Mouse (Mus musculus): Measurements from ENCODE around the gene Gls2. TPM values are rescaled to one million over a fixed set of nuclear protein-coding genes. Genes with fewer than 3 reads are reported as not detected.

Gls2 gene
- polyA plus RNA-seq, 1 experiment: 77.7 TPM

- DNase-seq: peak; percentile 38 to 56
- H3K4me1 ChIP-seq (ENCODE audit: control insufficient read depth, insufficient read depth, low read length): peaks cover 5% of the 10 kb centered on the region; the same call in 1 of the 2 replicates
- no peak for TF ChIP-seq POLR2A (IDR thresholded peaks at IDR 0.05; ENCODE audit: borderline replicate concordance, insufficient read depth, low read length)
- no peak for TF ChIP-seq CTCF (IDR thresholded peaks at IDR 0.05; ENCODE audit: borderline replicate concordance, insufficient read depth, low read depth, low read length)
- peak overlapping the region; percentile 25 for H3K4me3 ChIP-seq (replicated peaks; ENCODE audit: insufficient read depth, low read depth, low read length)
- H3K27ac ChIP-seq (ENCODE audit: insufficient read depth, low read length): no peak overlapping the region
- WGBS: 41% methylated on average over 15 of the region's 15 CpGs
- no peaks in the 10 kb centered on the region for H3K27me3 ChIP-seq (ENCODE audit: control insufficient read depth, insufficient read depth, low read length)
Measured at GRCm38 (mm10) chr10:128237807-128238480, 43.7 kb downstream of the Gls2 start.

GRCm38 (mm10) chr10:128239140-128239539 lies 44.9 kb downstream of the Gls2 start:
- Histone ChIP-seq H3K4me3 (replicated peaks; ENCODE audit: insufficient read depth, low read depth, low read length) (no peak overlapping the region), H3K27ac (ENCODE audit: insufficient read depth, low read length) (no peak overlapping the region), H3K27me3 (ENCODE audit: control insufficient read depth, insufficient read depth, low read length) (no peaks in the 10 kb centered on the region), H3K4me1 (ENCODE audit: control insufficient read depth, insufficient read depth, low read length) (peaks cover 4% of the 10 kb centered on the region; the same call in 1 of the 2 replicates)
- DNase-seq: no peak
- WGBS: over 99% methylated on average over 4 of the region's 4 CpGs
- TF ChIP-seq CTCF (IDR thresholded peaks at IDR 0.05; ENCODE audit: borderline replicate concordance, insufficient read depth, low read depth, low read length) (no peak), POLR2A (IDR thresholded peaks at IDR 0.05; ENCODE audit: borderline replicate concordance, insufficient read depth, low read length) (no peak)

GRCm38 (mm10) chr10:128240131-128240530 lies 45.9 kb downstream of the Gls2 start:
- no peak for DNase-seq
- Histone ChIP-seq H3K27ac (ENCODE audit: insufficient read depth, low read length) (no peak overlapping the region), H3K27me3 (ENCODE audit: control insufficient read depth, insufficient read depth, low read length) (no peaks in the 10 kb centered on the region), H3K4me3 (replicated peaks; ENCODE audit: insufficient read depth, low read depth, low read length) (no peak overlapping the region), H3K4me1 (ENCODE audit: control insufficient read depth, insufficient read depth, low read length) (peaks cover 4% of the 10 kb centered on the region; the same call in 1 of the 2 replicates)
- TF ChIP-seq CTCF (IDR thresholded peaks at IDR 0.05; ENCODE audit: borderline replicate concordance, insufficient read depth, low read depth, low read length): no peak
- no peak for TF ChIP-seq POLR2A (IDR thresholded peaks at IDR 0.05; ENCODE audit: borderline replicate concordance, insufficient read depth, low read length)
- WGBS: 80% methylated on average over 18 of the region's 18 CpGs

GRCm38 (mm10) chr10:128243252-128243651 lies 49.0 kb downstream of the Gls2 start:
- no peak for TF ChIP-seq CTCF (IDR thresholded peaks at IDR 0.05; ENCODE audit: borderline replicate concordance, insufficient read depth, low read depth, low read length)
- TF ChIP-seq POLR2A (IDR thresholded peaks at IDR 0.05; ENCODE audit: borderline replicate concordance, insufficient read depth, low read length): no peak
- no peak overlapping the region for H3K27ac ChIP-seq (ENCODE audit: insufficient read depth, low read length)
- H3K4me3 ChIP-seq (replicated peaks; ENCODE audit: insufficient read depth, low read depth, low read length): no peak overlapping the region

GRCm38 (mm10) chr10:128244121-128244520 lies 49.9 kb downstream of the Gls2 start:
- TF ChIP-seq POLR2A (IDR thresholded peaks at IDR 0.05; ENCODE audit: borderline replicate concordance, insufficient read depth, low read length): no peak
- no peak for TF ChIP-seq CTCF (IDR thresholded peaks at IDR 0.05; ENCODE audit: borderline replicate concordance, insufficient read depth, low read depth, low read length)
- no peaks in the 10 kb centered on the region for H3K4me1 ChIP-seq (ENCODE audit: control insufficient read depth, insufficient read depth, low read length)
- no peak overlapping the region for H3K4me3 ChIP-seq (replicated peaks; ENCODE audit: insufficient read depth, low read depth, low read length)
- H3K27me3 ChIP-seq (ENCODE audit: control insufficient read depth, insufficient read depth, low read length): no peaks in the 10 kb centered on the region
- no peak overlapping the region for H3K27ac ChIP-seq (ENCODE audit: insufficient read depth, low read length)
- no peak for DNase-seq
- 89% methylated on average over 15 of the region's 15 CpGs for WGBS

More at GRCm38 (mm10) chr10:128243252-128243651, 49.0 kb downstream of the Gls2 start:
- WGBS: 89% methylated on average over 8 of the region's 8 CpGs
- no peaks in the 10 kb centered on the region for H3K27me3 ChIP-seq (ENCODE audit: control insufficient read depth, insufficient read depth, low read length)
- no peaks in the 10 kb centered on the region; the same call in 1 of the 2 replicates for H3K4me1 ChIP-seq (ENCODE audit: control insufficient read depth, insufficient read depth, low read length)
- DNase-seq: no peak

- no peak for TF ChIP-seq POLR2A (IDR thresholded peaks at IDR 0.05; ENCODE audit: borderline replicate concordance, insufficient read depth, low read length)
- no peak for TF ChIP-seq CTCF (IDR thresholded peaks at IDR 0.05; ENCODE audit: borderline replicate concordance, insufficient read depth, low read depth, low read length)
- no peak overlapping the region for H3K27ac ChIP-seq (ENCODE audit: insufficient read depth, low read length)
- no peaks in the 10 kb centered on the region for H3K4me1 ChIP-seq (ENCODE audit: control insufficient read depth, insufficient read depth, low read length)
- 76% methylated on average over 17 of the region's 17 CpGs for WGBS
- no peaks in the 10 kb centered on the region for H3K27me3 ChIP-seq (ENCODE audit: control insufficient read depth, insufficient read depth, low read length)
- DNase-seq: no peak
- no peak overlapping the region for H3K4me3 ChIP-seq (replicated peaks; ENCODE audit: insufficient read depth, low read depth, low read length)
Measured at GRCm38 (mm10) chr10:128247020-128247732, 52.9 kb downstream of the Gls2 start.

- no peak overlapping the region for H3K4me3 ChIP-seq (replicated peaks; ENCODE audit: insufficient read depth, low read depth, low read length)
- no peaks in the 10 kb centered on the region for H3K4me1 ChIP-seq (ENCODE audit: control insufficient read depth, insufficient read depth, low read length)
- DNase-seq: no peak
- H3K27ac ChIP-seq (ENCODE audit: insufficient read depth, low read length): no peak overlapping the region
- no peak for TF ChIP-seq POLR2A (IDR thresholded peaks at IDR 0.05; ENCODE audit: borderline replicate concordance, insufficient read depth, low read length)
- no peak for TF ChIP-seq CTCF (IDR thresholded peaks at IDR 0.05; ENCODE audit: borderline replicate concordance, insufficient read depth, low read depth, low read length)
- no peaks in the 10 kb centered on the region for H3K27me3 ChIP-seq (ENCODE audit: control insufficient read depth, insufficient read depth, low read length)
- 94% methylated on average over 13 of the region's 13 CpGs for WGBS
Measured at GRCm38 (mm10) chr10:128250565-128250964, 56.3 kb downstream of the Gls2 start.
